Mouse (Mus musculus) adrenal gland, postnatal 14 days (tissue): ENCODE data around the gene Map1a. TPM values are rescaled to one million over a fixed set of nuclear protein-coding genes. Genes with fewer than 3 reads are reported as not detected.

ENCODE experiments used
- DNase-seq: peaks from one replicate; pipeline ENCODE4 v3.0.0; 2021; ENCODE audit warnings: mixed read lengths
- long read RNA-seq, 2 experiments: library from polyadenylated mRNA; stranded (forward); transcript quantifications; one replicate each; pipeline ENCODE4 v2.0.0; 2021
- total RNA-seq: library from RNA; stranded (reverse); gene quantifications from 2 replicates; pipeline ENCODE4 v1.2.3, GENCODE M21; 2021

The Map1a gene
- 5.1 and 12.0 TPM in 2 replicates for total RNA-seq
- long read RNA-seq, experiment 1, partial matches to known transcripts, result 2 of 2 reads
- long read RNA-seq, experiment 1, other reads (novel, unspliced or antisense), result 0 of 2 reads
- long read RNA-seq, experiment 2, partial matches to known transcripts, result 0 of 2 reads
- long read RNA-seq, experiment 2, other reads (novel, unspliced or antisense), result 2 of 2 reads

GRCm38 (mm10) chr2:121288901-121289729 is at the start of gene Map1a:
Map1a (plus strand) TSS chr2:121289600.
- DNase-seq, result peak; percentile 97

DNA sequence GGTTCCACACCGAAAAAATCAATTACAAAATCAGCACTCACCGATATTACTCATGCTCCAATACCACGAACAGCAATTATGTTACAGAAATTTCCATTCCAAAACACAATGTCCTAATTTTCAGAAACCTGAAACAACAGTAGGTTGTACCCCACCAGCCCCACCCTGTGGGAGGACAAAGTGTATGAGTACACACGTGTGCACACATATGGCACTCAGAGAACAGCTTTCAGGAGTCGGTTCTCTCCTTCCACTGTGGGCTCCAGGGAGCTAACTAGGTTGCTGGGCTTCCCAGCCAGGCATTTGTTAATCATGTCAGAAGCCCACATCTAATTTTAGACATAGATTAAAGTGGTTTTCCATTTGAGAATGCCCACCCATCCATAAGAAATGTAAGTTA is 45.3 kb upstream of the Map1a start:
- DNase-seq, result no peak

GRCm38 (mm10) chr2:121249758-121250157 is 39.6 kb upstream of the Map1a start:
- DNase-seq, result peak; percentile 13

- DNase-seq, result no peak
Measured at GRCm38 (mm10) chr2:121268446-121268845, 21.0 kb upstream of the Map1a start.

DNA sequence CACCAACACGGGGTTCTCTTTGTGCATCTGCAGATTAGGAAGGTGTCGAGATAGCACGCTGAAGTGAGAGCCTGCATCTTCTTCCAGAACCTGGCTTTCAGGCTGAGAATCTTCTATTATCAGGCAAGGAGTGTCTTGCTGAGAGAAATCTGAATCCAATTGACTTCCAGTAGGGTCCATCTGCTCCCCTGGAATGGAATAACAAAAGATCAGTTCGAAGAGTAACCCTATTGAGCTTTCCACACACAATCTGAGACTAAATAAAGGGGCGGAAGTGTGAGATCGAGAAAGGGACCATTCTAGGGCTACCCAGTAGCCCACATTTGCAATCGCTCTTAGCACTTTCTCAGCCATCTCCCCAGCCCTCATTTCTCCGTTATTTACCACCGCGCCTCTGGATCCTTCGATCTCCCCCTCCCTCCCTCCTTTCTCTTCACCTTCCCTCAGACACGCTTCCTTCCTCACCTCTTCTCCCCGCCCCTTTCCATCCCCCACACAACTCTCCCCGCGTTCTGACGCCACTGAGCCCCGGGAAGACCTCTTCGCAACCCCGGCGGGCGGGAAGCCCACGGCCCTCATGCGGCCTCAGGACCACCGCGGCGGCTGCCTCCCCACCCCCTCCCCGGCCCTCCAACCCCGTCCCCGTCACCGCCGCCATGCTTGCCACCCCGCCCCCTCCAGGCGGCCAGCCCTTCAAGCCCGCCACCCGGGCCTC is 18.7 kb upstream of the Map1a start:
- no peak for DNase-seq

- peak; percentile 97 for DNase-seq
Measured at GRCm38 (mm10) chr2:121271236-121271927, 18.0 kb upstream of the Map1a start, which contains the start of gene Trp53bp1. Trp53bp1 (minus strand) TSS chr2:121271407.

- DNase-seq, result no peak
Measured at GRCm38 (mm10) chr2:121271928-121272516, 17.4 kb upstream of the Map1a start.

DNA sequence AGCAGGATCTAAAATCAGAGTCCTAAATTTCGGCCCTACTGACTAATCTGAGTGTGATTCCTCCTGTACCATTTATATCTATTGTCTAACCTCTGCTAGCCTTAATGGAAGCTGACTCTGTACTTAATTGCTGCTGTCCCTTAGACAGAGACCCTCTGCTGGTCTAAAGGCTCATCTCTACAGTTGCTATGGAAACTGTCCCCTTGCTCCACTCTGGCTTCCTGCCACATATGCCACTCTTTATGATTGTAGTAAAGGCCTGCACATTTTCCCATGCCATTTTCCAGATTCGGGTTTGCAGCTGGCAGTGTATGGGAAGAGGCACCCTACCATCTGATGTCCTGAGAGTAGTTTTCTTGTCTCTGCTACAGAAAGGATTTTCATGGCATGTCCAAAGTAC is 1.6 kb upstream of the Map1a start:
- DNase-seq, result no peak

DNA sequence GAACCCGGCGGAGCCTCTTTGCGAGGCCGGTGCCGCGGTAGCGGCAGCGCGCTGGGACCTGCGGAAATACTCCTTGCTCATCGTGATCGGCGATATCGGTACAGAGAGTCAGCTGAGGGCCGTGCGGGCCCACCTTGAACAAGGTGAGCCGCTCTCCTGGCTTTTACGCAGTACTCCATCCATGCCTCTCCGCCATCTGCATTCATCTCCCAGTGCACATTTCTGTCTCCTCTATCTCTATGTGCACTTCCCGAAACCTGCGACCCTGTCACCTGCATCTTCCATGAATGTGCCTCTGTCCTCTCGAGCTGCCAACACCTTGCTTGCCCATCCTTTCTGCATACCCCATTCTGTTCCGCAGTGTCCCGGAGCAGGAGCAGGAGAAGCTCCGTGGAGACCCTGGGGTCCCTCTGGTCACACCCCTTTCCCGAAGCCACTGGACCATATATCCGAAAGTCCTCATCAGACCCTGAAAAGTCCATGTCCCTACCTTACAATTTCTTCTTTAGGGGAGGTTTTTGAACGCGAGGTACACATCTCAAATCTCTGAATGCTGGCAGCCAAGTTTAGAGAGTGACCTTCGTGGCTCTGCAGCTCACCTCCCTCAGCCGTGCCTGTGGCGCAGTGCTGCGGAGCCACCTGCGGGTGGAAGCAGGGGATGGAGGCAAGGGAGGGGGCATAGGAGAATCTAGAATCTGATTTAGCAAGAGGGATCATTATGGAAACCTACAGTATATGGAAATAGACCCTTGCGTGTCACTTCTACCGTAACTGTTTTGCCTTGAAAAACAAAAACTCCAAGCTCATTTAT is 535 bp downstream of the Map1a start:
- DNase-seq, result peak; percentile 52

GRCm38 (mm10) chr2:121292316-121293013 is 3.1 kb downstream of the Map1a start:
- DNase-seq, result no peak

GRCm38 (mm10) chr2:121294182-121294581 is 4.8 kb downstream of the Map1a start:
- peak; percentile 62 for DNase-seq

- DNase-seq, result peak; percentile 41
Measured at GRCm38 (mm10) chr2:121294753-121295607, 5.6 kb downstream of the Map1a start.

DNA sequence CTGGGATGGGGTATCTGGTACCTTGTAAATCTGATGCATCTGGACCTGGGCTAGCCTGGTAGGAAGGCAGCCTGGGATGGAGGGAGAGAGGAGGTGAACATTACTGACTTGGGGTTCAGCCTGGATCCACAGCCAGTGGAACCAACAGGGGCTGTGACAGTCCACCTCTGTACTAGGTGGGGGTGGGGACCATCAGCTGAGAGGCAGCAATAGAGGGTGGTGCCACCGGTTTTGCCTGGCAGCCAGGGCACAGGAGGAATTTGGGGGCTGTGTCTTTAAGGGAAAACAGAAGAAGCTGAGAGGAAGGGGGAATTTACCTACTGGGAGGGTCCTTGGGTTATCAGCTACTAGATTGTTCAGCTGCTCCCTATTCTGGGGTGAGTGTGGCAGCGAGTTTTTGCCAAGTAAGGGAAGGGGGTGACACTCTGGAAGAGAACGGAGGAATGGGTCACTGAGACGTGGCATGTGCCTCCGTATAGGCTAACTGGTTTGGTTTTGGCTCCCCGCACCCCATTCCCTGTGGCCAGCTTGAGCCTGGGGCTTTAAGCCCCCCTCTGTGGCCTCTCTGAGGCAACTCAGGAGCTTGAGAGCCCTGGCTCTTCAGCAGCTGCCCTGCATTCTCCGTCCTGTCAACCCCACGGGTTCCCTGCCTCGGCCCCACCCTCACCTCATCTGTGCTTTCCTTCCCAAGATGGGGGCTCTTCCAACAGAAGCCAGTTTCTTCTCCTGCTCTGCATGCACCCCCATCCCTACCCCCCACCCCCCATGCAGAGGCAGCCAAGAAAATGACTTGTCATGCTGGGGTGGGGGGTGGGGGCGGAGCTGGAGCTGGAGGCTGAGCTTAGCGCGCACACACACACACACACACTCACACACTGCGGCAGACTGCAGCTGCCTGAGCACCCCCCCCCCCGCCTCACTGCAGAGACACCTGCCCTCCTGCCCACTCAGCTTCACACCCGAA is 6.5 kb downstream of the Map1a start:
- DNase-seq, result no peak

DNA sequence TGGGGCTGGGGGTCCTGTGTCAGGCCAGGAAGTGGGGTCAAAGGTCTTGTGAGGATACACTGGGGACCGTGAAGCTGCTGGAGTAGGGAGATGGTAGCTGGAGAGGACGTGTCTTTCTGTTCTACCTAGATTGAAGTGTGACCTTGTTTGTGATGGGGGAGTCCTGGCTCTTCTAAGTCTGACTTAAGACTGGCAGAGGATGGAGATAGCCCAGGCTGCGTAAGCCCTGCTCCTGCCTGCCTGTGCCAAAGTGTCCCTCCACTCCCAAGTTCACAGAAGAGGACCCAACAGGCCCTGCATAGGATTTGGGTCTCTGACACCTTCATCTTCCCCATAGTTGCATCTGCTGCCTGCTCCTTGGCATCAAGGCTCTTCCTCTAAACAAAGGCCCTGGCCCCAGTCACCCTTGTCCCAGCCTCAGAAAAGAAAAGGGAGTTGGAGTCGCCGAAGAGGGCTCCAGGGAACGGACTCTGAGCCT is 7.4 kb downstream of the Map1a start:
- no peak for DNase-seq

DNA sequence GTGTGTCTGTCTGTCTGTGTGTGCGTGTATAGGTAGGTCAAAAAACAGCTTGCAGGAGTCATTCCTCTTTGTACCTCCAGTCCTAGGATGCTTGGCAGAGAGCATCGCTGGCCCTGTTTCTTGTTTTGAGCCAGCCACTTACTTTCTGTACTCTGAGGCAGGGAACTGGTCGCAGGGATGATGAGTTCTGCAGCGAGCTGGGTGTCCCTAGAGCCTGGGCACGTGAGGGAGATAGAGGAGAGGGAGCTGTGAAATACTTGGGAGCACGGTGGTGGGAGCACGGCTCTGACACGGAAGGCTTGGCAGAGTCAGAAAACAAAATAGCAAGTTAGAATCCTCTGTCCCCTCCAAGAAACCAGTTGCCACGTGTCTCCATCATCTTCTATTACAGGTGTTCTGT is 8.3 kb downstream of the Map1a start:
- no peak for DNase-seq

GRCm38 (mm10) chr2:121298131-121298530 is 8.7 kb downstream of the Map1a start:
- no peak for DNase-seq

DNA sequence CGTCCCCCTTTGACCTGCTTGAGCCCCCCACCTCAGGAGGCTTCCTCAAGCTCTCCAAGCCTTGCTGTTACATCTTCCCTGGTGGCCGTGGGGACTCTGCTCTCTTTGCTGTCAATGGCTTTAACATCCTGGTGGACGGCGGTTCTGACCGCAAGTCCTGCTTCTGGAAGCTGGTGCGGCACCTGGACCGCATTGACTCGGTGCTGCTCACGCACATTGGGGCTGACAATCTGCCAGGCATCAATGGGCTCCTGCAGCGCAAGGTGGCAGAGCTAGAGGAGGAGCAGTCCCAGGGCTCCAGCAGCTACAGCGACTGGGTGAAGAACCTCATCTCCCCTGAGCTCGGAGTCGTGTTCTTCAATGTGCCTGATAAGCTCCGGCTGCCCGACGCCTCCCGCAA is 10.1 kb downstream of the Map1a start:
- DNase-seq, result no peak

- DNase-seq, result no peak
Measured at GRCm38 (mm10) chr2:121300036-121300435, 10.6 kb downstream of the Map1a start.
